ENCODE assay signal across 14 mouse cellular contexts in the genomic region with DNA sequence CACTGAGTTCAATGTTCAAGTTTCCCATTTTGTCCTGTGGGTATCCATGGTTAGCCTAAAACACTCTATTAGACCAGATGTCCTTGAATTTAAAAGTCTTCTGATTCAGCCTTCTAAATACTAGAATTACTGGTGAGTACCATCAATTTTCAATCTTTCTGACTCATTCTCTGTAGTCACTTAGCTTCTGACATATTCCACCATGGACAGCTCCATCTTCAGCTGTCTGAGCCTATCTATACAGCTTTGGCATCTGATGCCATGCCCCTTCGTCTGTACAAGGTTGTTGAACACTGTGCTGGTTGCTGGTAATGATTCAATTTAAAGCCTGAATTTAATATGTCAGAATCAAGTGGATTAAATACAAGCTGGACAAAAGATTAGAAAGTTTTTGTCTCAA.
"Had no signal": no experiment of that assay in that cellular context is flagged by ENCODE, and none has a peak within 500 bp of the region (broad histone marks: within the 10 kb centered on the region; RNA-seq: fewer than 3 reads in every experiment).

No protein-coding gene starts in this region.

- H3K4me1 ChIP-seq: midbrain, embryonic 12.5 days; neural tube, embryonic 12.5 days; stomach, embryonic 15.5 days had no signal

- H3K9ac ChIP-seq: lung, embryonic 14.5 days; midbrain, embryonic 12.5 days; neural tube, embryonic 12.5 days; stomach, embryonic 15.5 days had no signal

- H3K27ac ChIP-seq: midbrain, embryonic 10.5 days; midbrain, embryonic 12.5 days; neural tube, embryonic 12.5 days; stomach, embryonic 15.5 days; stomach, postnatal 0 days had no signal

- H3K4me2 ChIP-seq: lung, embryonic 14.5 days; midbrain, embryonic 12.5 days; neural tube, embryonic 12.5 days; stomach, embryonic 15.5 days had no signal

- H3K4me3 ChIP-seq: midbrain, embryonic 10.5 days; midbrain, embryonic 12.5 days; neural tube, embryonic 12.5 days; stomach, embryonic 15.5 days had no signal

- H3K27me3 ChIP-seq: midbrain, embryonic 12.5 days; neural tube, embryonic 12.5 days; stomach, embryonic 15.5 days had no signal

- DNase-seq: lung, adult 18-20 months; lung, embryonic 14.5 days; lung, postnatal 10 days; midbrain, embryonic 14.5 days; right cerebral cortex, postnatal 14 days; thymus, adult 2 months; thymus, postnatal 25 days; thymus, postnatal 4 days had no signal

- ATAC-seq: midbrain, embryonic 16.5 days had no signal

- H3K9me3 ChIP-seq: midbrain, embryonic 10.5 days; midbrain, embryonic 12.5 days; neural tube, embryonic 12.5 days; stomach, embryonic 15.5 days had no signal
